Mouse (Mus musculus): Measurements from ENCODE around the gene Apoh.

GRCm38 (mm10) chr11:108350799-108351198 is 7.6 kb downstream of the Apoh start:
- TF ChIP-seq CTCF (IDR thresholded peaks at IDR 0.05; ENCODE audit: low read depth), result no peak
- no peak for TF ChIP-seq EP300 (optimal IDR thresholded peaks at IDR 0.05)

All from stomach, postnatal 0 days (tissue).